Mouse (Mus musculus) olfactory bulb, adult 2 months (tissue): Measurements from ENCODE around the gene Olfr659. TPM values are rescaled to one million over a fixed set of nuclear protein-coding genes. Genes with fewer than 3 reads are reported as not detected.

Experiments
- H3K27ac ChIP-seq: fragments of 200-500 bp; 2 replicates; pipeline ENCODE4 v1.5.1; 2012; ENCODE audit warnings: low read depth, low read length; ENCODE audit not compliant: insufficient read depth
- H3K4me1 ChIP-seq: fragments of 200-500 bp; 2 replicates; pipeline ENCODE4 v1.6.1; 2012; ENCODE audit warnings: low read length; ENCODE audit not compliant: control insufficient read depth, insufficient read depth
- H3K4me3 ChIP-seq: fragments of 200-500 bp; 2 replicates; pipeline ENCODE4 v1.5.1; 2012; ENCODE audit warnings: mild to moderate bottlenecking, low read depth, low read length, moderate library complexity; ENCODE audit not compliant: insufficient read depth
- CTCF ChIP-seq: fragments of 200-500 bp; IDR thresholded peaks from 2 replicates; pipeline ENCODE4 v1.5.1; 2012; ENCODE audit warnings: low read depth, mild to moderate bottlenecking, low read length, moderate library complexity; ENCODE audit not compliant: insufficient read depth
- POLR2A ChIP-seq: fragments of 200-500 bp; IDR thresholded peaks from 2 replicates; pipeline ENCODE4 v1.6.1; 2012; ENCODE audit warnings: mild to moderate bottlenecking, low read depth, low read length, moderate library complexity; ENCODE audit not compliant: insufficient read depth
- WGBS: fragments of 180-500 bp; shearing (Covaris S2); methylation state at CpG from one replicate; pipeline ENCODE4 v1.1.7; 2018; 5-methylcytosine and 5-hydroxymethylcytosine counted together
- polyA plus RNA-seq: library from polyadenylated mRNA; stranded (reverse); fragments of >200 nt; gene quantifications from 2 replicates; pipeline ENCODE4 v1.2.4, GENCODE M21; 2012; ENCODE audit warnings: low replicate concordance; ENCODE audit not compliant: missing spikeins, insufficient read depth, insufficient read length

Olfr659 gene
- polyA plus RNA-seq: not detected in 2 replicates

- WGBS: 89% methylated on average over 3 of the region's 3 CpGs
- TF ChIP-seq CTCF (no peak), POLR2A (no peak)
Measured at GRCm38 (mm10) chr7:104666453-104666852, at the start of gene Olfr659. Olfr659 (plus strand) TSS chr7:104666753.

DNA sequence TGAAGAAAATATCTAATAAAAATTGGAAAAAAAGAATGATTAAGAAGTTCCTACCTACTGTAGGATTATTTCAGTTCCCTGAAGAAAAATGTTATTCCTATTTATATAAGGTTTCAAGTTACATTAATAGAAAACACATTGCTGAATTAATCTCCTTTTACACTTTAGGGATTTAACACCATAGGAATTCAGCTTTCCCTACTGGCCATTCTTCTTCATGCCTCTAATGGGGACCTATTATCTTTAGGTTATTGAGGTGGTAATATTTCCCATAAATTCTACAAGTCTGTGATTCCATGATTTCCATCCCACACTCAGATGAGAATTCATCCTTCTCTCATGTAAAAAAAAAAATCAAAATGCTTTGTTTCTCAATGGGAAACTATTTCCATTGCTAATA is 42.1 kb upstream of the Olfr659 start, which contains the start of gene Olfr657:
Gene Olfr657 (plus strand): TSS at position 301 of the 400 bp plus-strand sequence.
- no peak within 1 kb of the TSS for H3K27ac ChIP-seq
- TF ChIP-seq POLR2A (no peak), CTCF (no peak)
- H3K4me1 ChIP-seq: no peaks in the 10 kb centered on the region
- H3K4me3 ChIP-seq: no peak within 1 kb of the TSS

More at GRCm38 (mm10) chr7:104666453-104666852, at the start of gene Olfr659:
- no peak within 1 kb of the TSS for H3K27ac ChIP-seq
- H3K4me3 ChIP-seq: no peak within 1 kb of the TSS
- no peaks in the 10 kb centered on the region for H3K4me1 ChIP-seq

GRCm38 (mm10) chr7:104646841-104647482 is 19.6 kb upstream of the Olfr659 start, which contains the start of gene Olfr658:
Olfr658 (minus strand) TSS chr7:104647305.
- 25% methylated on average over 22 of the region's 22 CpGs for WGBS

GRCm38 (mm10) chr7:104686201-104686600 is 19.6 kb downstream of the Olfr659 start, which contains the start of gene Olfr661:
Olfr661 (plus strand) TSS chr7:104686501.
- WGBS: 96% methylated on average over 2 of the region's 2 CpGs
- Histone ChIP-seq H3K4me3 (no peak within 1 kb of the TSS), H3K27ac (no peak within 1 kb of the TSS), H3K4me1 (no peaks in the 10 kb centered on the region)
- TF ChIP-seq CTCF (no peak), POLR2A (no peak)

More at GRCm38 (mm10) chr7:104646841-104647482, 19.6 kb upstream of the Olfr659 start, which contains the start of gene Olfr658:
- TF ChIP-seq CTCF (no peak), POLR2A (no peak)
- peak within 1 kb of the TSS; percentile 13; the same call in 1 of the 2 replicates for H3K4me3 ChIP-seq
- H3K4me1 ChIP-seq: peaks cover 4% of the 10 kb centered on the region; the same call in 1 of the 2 replicates
- H3K27ac ChIP-seq: no peak within 1 kb of the TSS

Other genes with a start within 250 kb of the Olfr659 start
- gene Trim30a, start 201.6 kb upstream of the Olfr659 start, polyA plus RNA-seq: not detected in 2 replicates
- gene Trim30d, start 158.9 kb upstream of the Olfr659 start, polyA plus RNA-seq: not detected in 2 replicates
- not detected in 2 replicates for gene Olfr651, start 116.6 kb upstream of the Olfr659 start, polyA plus RNA-seq
- not detected in 2 replicates for gene Olfr652, start 105.9 kb upstream of the Olfr659 start, polyA plus RNA-seq
- gene Olfr653, start 89.4 kb upstream of the Olfr659 start, polyA plus RNA-seq: not detected in 2 replicates
- gene Olfr654, start 79.7 kb upstream of the Olfr659 start, polyA plus RNA-seq: not detected in 2 replicates
- gene Olfr655, start 65.0 kb upstream of the Olfr659 start, polyA plus RNA-seq: not detected in 2 replicates
- not detected in 2 replicates for gene Olfr656, start 52.8 kb upstream of the Olfr659 start, polyA plus RNA-seq
- gene Olfr657, start 42.0 kb upstream of the Olfr659 start, polyA plus RNA-seq: not detected in 2 replicates
- not detected in 2 replicates for gene Olfr658, start 19.4 kb upstream of the Olfr659 start, polyA plus RNA-seq
- gene Olfr661, start 19.7 kb downstream of the Olfr659 start, polyA plus RNA-seq: not detected in 2 replicates
- gene Usp17le, start 110.7 kb downstream of the Olfr659 start, polyA plus RNA-seq: not detected in 2 replicates
- not detected in 2 replicates for gene Usp17lb, start 175.8 kb downstream of the Olfr659 start, polyA plus RNA-seq
- not detected in 2 replicates for gene Usp17la, start 190.3 kb downstream of the Olfr659 start, polyA plus RNA-seq
- gene Olfr665, start 211.3 kb downstream of the Olfr659 start, polyA plus RNA-seq: not detected in 2 replicates
- not detected in 2 replicates for gene Olfr666, start 229.2 kb downstream of the Olfr659 start, polyA plus RNA-seq